Mouse (Mus musculus) heart, adult 8-10 months (tissue): ENCODE data around the gene Rgcc. TPM values are rescaled to one million over a fixed set of nuclear protein-coding genes. Genes with fewer than 3 reads are reported as not detected.

Experiments
- DNase-seq: peaks from one replicate; pipeline ENCODE4 v3.0.0; 2022; ENCODE audit warnings: low spot score
- total RNA-seq, 4 experiments: library from RNA; stranded (reverse); gene quantifications; 2 replicates each; pipeline ENCODE4 v1.2.4; 2022

Gene Rgcc
- total RNA-seq, 4 experiments from 2014 or later: 34.3 to 72.1 (median 56.2) TPM

GRCm38 (mm10) chr14:79241656-79242385 is 59.6 kb downstream of the Rgcc start:
- DNase-seq: no peak

GRCm38 (mm10) chr14:79241057-79241570 is 60.3 kb downstream of the Rgcc start:
- DNase-seq: no peak

- no peak for DNase-seq
Observed at GRCm38 (mm10) chr14:79239402-79239801, 62.0 kb downstream of the Rgcc start.

Other genes with a start within 250 kb of the Rgcc start
- gene Zfp957, start 54.3 kb downstream of the Rgcc start, total RNA-seq: not detected
- gene Naa16, start 89.1 kb upstream of the Rgcc start, total RNA-seq: 10 to 100 TPM in 1 of 4 experiments, 1 to 10 TPM in 3; 6.5 to 12.0 (median 6.9) TPM
- 1 to 10 TPM; 7.3 to 9.3 (median 8.6) TPM for gene Mtrf1, start 96.1 kb upstream of the Rgcc start, total RNA-seq
- gene Kbtbd7, start 124.9 kb upstream of the Rgcc start, total RNA-seq: 10 to 100 TPM in 2 of 4 experiments, 1 to 10 TPM in 2; 8.2 to 10.1 (median 9.6) TPM
- gene Kbtbd6, start 150.2 kb upstream of the Rgcc start, total RNA-seq: under 1 TPM in 3 of 4 experiments, not detected in 1; 0.11 to 0.16 (median 0.16) TPM
- gene Elf1, start 179.5 kb upstream of the Rgcc start, total RNA-seq: 10 to 100 TPM in 3 of 4 experiments, 1 to 10 TPM in 1; 9.9 to 12.5 (median 12.0) TPM
- 10 to 100 TPM; 20.6 to 24.0 (median 21.6) TPM for gene Wbp4, start 179.9 kb upstream of the Rgcc start, total RNA-seq